Mouse (Mus musculus) MEL (cell line): Measurements from ENCODE around the gene Lysmd3. TPM values are rescaled to one million over a fixed set of nuclear protein-coding genes. Genes with fewer than 3 reads are reported as not detected.

Experiments
- DNase-seq: peaks from one replicate; pipeline ENCODE4 v3.0.0; 2011; ENCODE audit warnings: low read depth, low spot score
- H3K27ac ChIP-seq: 2 replicates; pipeline ENCODE4 v1.5.1; 2012; ENCODE audit warnings: low read depth, mild to moderate bottlenecking, control low read depth, low read length, moderate library complexity; ENCODE audit not compliant: control insufficient read depth
- H3K27me3 ChIP-seq, 2 experiments: fragments of 150-350 bp in 1 of 2; sonication (generic) in 1 of 2; 2 replicates each; pipeline ENCODE4 v1.6.1; 2012; ENCODE audit warnings: low read length in 2 of 2, mild to moderate bottlenecking in 2 of 2, improper control_type of control experiment in 1 of 2, moderate library complexity in 1 of 2; ENCODE audit not compliant: insufficient read depth in 2 of 2, control insufficient read depth in 1 of 2
- H3K36me3 ChIP-seq, 2 experiments: 2 replicates each; pipeline ENCODE4 v1.6.1; 2012 to 2014; ENCODE audit warnings: low read length in 2 of 2, improper control_type of control experiment in 1 of 2, inconsistent platforms in 1 of 2, mild to moderate bottlenecking in 1 of 2; ENCODE audit not compliant: insufficient read depth in 2 of 2, control insufficient read depth in 1 of 2
- H3K4me1 ChIP-seq, 2 experiments: fragments of 150-350 bp in 1 of 2; sonication (generic) in 1 of 2; 2 replicates each; pipeline ENCODE4 v1.6.1; 2012; ENCODE audit warnings: low read length in 2 of 2, improper control_type of control experiment in 1 of 2, mild to moderate bottlenecking in 1 of 2; ENCODE audit not compliant: insufficient read depth in 2 of 2, control insufficient read depth in 1 of 2
- H3K4me3 ChIP-seq, 2 experiments: fragments of 150-350 bp in 1 of 2; sonication (generic) in 1 of 2; 2 replicates each; pipeline ENCODE4 v1.5.1; 2012; ENCODE audit warnings: low read depth in 2 of 2, low read length in 2 of 2, mild to moderate bottlenecking in 2 of 2, moderate library complexity in 2 of 2, control low read depth in 1 of 2, improper control_type of control experiment in 1 of 2; ENCODE audit not compliant: control insufficient read depth in 1 of 2, insufficient read depth in 1 of 2
- H3K79me2 ChIP-seq: 2 replicates; pipeline ENCODE4 v1.6.1; 2012; ENCODE audit warnings: mild to moderate bottlenecking, low read length, moderate library complexity; ENCODE audit not compliant: control insufficient read depth, poor library complexity, insufficient read depth
- H3K9ac ChIP-seq: 2 replicates; pipeline ENCODE4 v1.6.1; 2012; ENCODE audit warnings: low read depth, mild to moderate bottlenecking, control low read depth, low read length, moderate library complexity; ENCODE audit not compliant: control insufficient read depth, poor library complexity, severe bottlenecking
- H3K9me3 ChIP-seq: fragments of 150-350 bp; sonication (generic); replicated peaks from 2 replicates; pipeline ENCODE4 v1.6.1; 2012; ENCODE audit warnings: mild to moderate bottlenecking, low read length, improper control_type of control experiment, moderate library complexity; ENCODE audit not compliant: insufficient read depth
- BHLHE40 ChIP-seq: IDR thresholded peaks from 2 replicates; pipeline ENCODE4 v1.6.1; 2012; ENCODE audit warnings: low read depth, mild to moderate bottlenecking, inconsistent platforms, low read length, improper control_type of control experiment, borderline replicate concordance
- CHD1 ChIP-seq: IDR thresholded peaks from 2 replicates; pipeline ENCODE4 v1.6.1; 2012; ENCODE audit warnings: low read depth, mild to moderate bottlenecking, inconsistent platforms, low read length, improper control_type of control experiment
- CHD2 ChIP-seq: IDR thresholded peaks from 2 replicates; pipeline ENCODE4 v1.6.1; 2011; ENCODE audit warnings: low read length, improper control_type of control experiment
- CTCF ChIP-seq, 3 experiments: IDR thresholded peaks in 2 of 3; conservative IDR thresholded peaks in 1 of 3; 2 replicates each; pipeline ENCODE4 v1.5.1; 2011 to 2012; ENCODE audit warnings: low read length in 3 of 3, low read depth in 2 of 3, mild to moderate bottlenecking in 2 of 3, improper control_type of control experiment in 1 of 3, inconsistent platforms in 1 of 3, mixed read lengths in 1 of 3, moderate library complexity in 1 of 3; ENCODE audit not compliant: control insufficient read depth in 1 of 3, insufficient read depth in 1 of 3, poor library complexity in 1 of 3, severe bottlenecking in 1 of 3
- EP300 ChIP-seq, 2 experiments: IDR thresholded peaks; 2 replicates each; pipeline ENCODE4 v1.6.1; 2011; ENCODE audit warnings: improper control_type of control experiment in 2 of 2, low read length in 2 of 2, low read depth in 1 of 2, mild to moderate bottlenecking in 1 of 2
- ETS1 ChIP-seq: IDR thresholded peaks from 2 replicates; pipeline ENCODE4 v1.6.1; 2012; ENCODE audit warnings: low read depth, mild to moderate bottlenecking, inconsistent platforms, low read length, improper control_type of control experiment, moderate library complexity
- GABPA ChIP-seq: IDR thresholded peaks from 2 replicates; pipeline ENCODE4 v1.6.1; 2012; ENCODE audit warnings: low read depth, mild to moderate bottlenecking, inconsistent platforms, low read length, improper control_type of control experiment, moderate library complexity
- HCFC1 ChIP-seq: IDR thresholded peaks from 2 replicates; pipeline ENCODE4 v1.6.1; 2012; ENCODE audit warnings: low read depth, mild to moderate bottlenecking, inconsistent platforms, low read length, improper control_type of control experiment, moderate library complexity
- JUND ChIP-seq: IDR thresholded peaks from 2 replicates; pipeline ENCODE4 v1.6.1; 2011; ENCODE audit warnings: low read depth, mild to moderate bottlenecking, improper control_type of control experiment, low read length
- MAX ChIP-seq: IDR thresholded peaks from 2 replicates; pipeline ENCODE4 v1.6.1; 2011; ENCODE audit warnings: low read length, improper control_type of control experiment
- MXI1 ChIP-seq: IDR thresholded peaks from 2 replicates; pipeline ENCODE4 v1.6.1; 2011; ENCODE audit warnings: mild to moderate bottlenecking, low read depth, low read length, improper control_type of control experiment
- MYB ChIP-seq: IDR thresholded peaks from 2 replicates; pipeline ENCODE4 v1.6.1; 2011; ENCODE audit warnings: mild to moderate bottlenecking, low read depth, low read length, improper control_type of control experiment
- MYC ChIP-seq: IDR thresholded peaks from 2 replicates; pipeline ENCODE4 v1.6.1; 2011; ENCODE audit warnings: low read depth, mild to moderate bottlenecking, low read length, improper control_type of control experiment, moderate library complexity
- POLR2A ChIP-seq, 2 experiments: IDR thresholded peaks; 2 replicates each; pipeline ENCODE4 v1.6.1; 2011 to 2012; ENCODE audit warnings: low read length in 2 of 2, mild to moderate bottlenecking in 2 of 2, control low read depth in 1 of 2, improper control_type of control experiment in 1 of 2, low read depth in 1 of 2, moderate library complexity in 1 of 2; ENCODE audit not compliant: control insufficient read depth in 1 of 2, insufficient read depth in 1 of 2, poor library complexity in 1 of 2
- POLR2AphosphoS5 ChIP-seq: IDR thresholded peaks from 2 replicates; pipeline ENCODE4 v1.6.1; 2012; ENCODE audit warnings: low read depth, borderline replicate concordance, mild to moderate bottlenecking, inconsistent platforms, low read length, moderate library complexity, mixed read lengths
- RCOR1 ChIP-seq: IDR thresholded peaks from 2 replicates; pipeline ENCODE4 v1.6.1; 2012; ENCODE audit warnings: low read depth, mild to moderate bottlenecking, inconsistent platforms, low read length, improper control_type of control experiment
- SIN3A ChIP-seq: IDR thresholded peaks from 2 replicates; pipeline ENCODE4 v1.6.1; 2012; ENCODE audit warnings: low read length, improper control_type of control experiment, inconsistent platforms
- TAL1 ChIP-seq: IDR thresholded peaks from 2 replicates; pipeline ENCODE4 v1.6.1; 2012; ENCODE audit warnings: mild to moderate bottlenecking, inconsistent platforms, low read length, moderate library complexity, mixed read lengths
- USF1 ChIP-seq: IDR thresholded peaks from 2 replicates; pipeline ENCODE4 v1.6.1; 2014; ENCODE audit warnings: low read depth, mild to moderate bottlenecking, inconsistent platforms, low read length, improper control_type of control experiment, moderate library complexity
- ZMIZ1 ChIP-seq: IDR thresholded peaks from 2 replicates; pipeline ENCODE4 v1.6.1; 2012; ENCODE audit warnings: low read depth, mild to moderate bottlenecking, inconsistent platforms, low read length, improper control_type of control experiment, moderate library complexity
- polyA plus RNA-seq, 2 experiments: library from polyadenylated mRNA; stranded (reverse) in 1 of 2; unstranded in 1 of 2; fragments of >175 nt in 1 of 2; fragments of >200 nt in 1 of 2; gene quantifications; 2 replicates each; pipeline versions ENCODE4 v1.2.1 to v1.2.4; 2012; ENCODE audit warnings: low replicate concordance in 2 of 2, low read depth in 1 of 2; ENCODE audit not compliant: insufficient read length in 2 of 2, insufficient read depth in 1 of 2, missing spikeins in 1 of 2
- total RNA-seq: library from RNA; depleted of rRNA; stranded (reverse); fragments of 300-350 nt; gene quantifications from 2 replicates; pipeline ENCODE4 v1.2.3, GENCODE M21; 2012

Lysmd3 gene
- total and polyA plus RNA-seq, 3 experiments = 7.1 to 12.2 TPM; not detected in 1

DNA sequence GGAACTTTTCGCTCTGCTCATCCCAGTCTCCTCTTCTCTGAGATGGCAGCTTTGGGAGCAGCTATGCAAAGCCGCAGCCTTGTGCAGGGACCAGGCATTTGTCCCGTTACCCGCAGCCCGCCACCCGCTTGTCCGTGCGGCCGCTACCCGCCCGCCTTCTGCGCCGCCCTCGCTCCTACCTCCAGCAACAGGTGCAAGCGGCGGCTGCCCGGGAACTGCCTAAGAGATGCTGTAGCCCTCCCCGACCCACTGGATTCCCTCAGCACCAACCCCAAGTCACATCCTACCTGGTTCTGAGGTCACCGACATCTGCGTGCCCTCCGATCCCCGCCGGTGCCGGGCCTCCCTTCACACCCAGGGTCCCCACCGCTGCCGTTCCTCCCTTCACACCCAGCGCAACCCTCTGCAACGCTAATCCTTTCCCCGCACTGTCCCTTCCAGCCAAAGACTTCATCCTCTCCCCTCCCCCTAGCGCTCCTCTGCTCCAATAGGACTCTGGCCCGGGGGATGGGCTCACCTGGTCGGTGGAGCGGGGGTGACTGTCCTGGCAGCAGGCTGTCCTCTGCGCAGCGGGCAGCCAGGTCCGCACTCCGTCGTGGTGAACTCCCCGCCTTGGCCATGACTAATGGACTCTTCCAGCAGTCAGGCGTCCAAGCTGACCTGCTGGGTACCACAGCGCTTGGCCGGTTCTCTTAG lies 24.6 kb upstream of the Lysmd3 start, which contains the start of gene Adgrv1:
Gene Adgrv1, minus strand, starts transcription at position 435 of the 696 bp plus-strand sequence.
- Histone ChIP-seq H3K4me3 (peak within 1 kb of the TSS; percentile 80 to 94), H3K9me3 (no peaks in the 10 kb centered on the region), H3K79me2 (peaks cover 3% of the 10 kb centered on the region), H3K4me1 (peaks cover 4 to 5% of the 10 kb centered on the region in 2 experiments; a peak in 3 of 4 replicates), H3K27ac (peak within 1 kb of the TSS; percentile 65), H3K27me3 (no peaks in the 10 kb centered on the region), H3K9ac (peak within 1 kb of the TSS; percentile 73), H3K36me3 (peaks cover 0 to 6% of the 10 kb centered on the region in 2 experiments; a peak in 1 of 4 replicates)
- peak; percentile 70 for DNase-seq
- peak in 1 of 2 experiments; percentile 25; a peak in 1 of 4 replicates for TF ChIP-seq POLR2A (IDR thresholded peaks at IDR 0.05; ENCODE audit: control insufficient read depth in 1 of 2, insufficient read depth in 1 of 2, low read depth in 1 of 2, low read length in 2 of 2, poor library complexity in 1 of 2)
- TF ChIP-seq EP300 (IDR thresholded peaks at IDR 0.05; ENCODE audit: low read depth in 1 of 2, low read length in 2 of 2) = no peak

DNA sequence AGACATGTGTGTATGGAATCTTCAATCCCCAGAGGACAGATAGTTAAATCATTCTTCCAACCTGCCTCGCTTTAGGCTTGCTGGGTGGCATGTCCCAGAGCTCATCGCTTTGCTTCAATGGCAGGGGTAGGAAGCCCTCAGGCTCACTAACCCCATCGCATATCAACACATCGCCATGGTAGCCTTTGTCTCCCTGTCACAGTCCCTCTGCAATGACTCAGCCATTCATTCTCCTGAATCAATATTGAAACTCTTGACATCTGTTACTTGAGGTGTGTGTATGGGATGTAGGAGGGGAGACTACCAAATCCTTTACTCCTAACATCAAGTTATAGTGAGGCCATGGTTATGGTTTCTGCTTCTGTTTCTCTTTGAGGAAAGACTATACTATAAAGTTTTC lies 17.8 kb upstream of the Lysmd3 start:
- H3K9ac ChIP-seq = no peak overlapping the region
- TF ChIP-seq ETS1 = no peak
- no peak for TF ChIP-seq RCOR1
- TF ChIP-seq USF1 = no peak
- no peak for TF ChIP-seq CTCF (IDR thresholded peaks at IDR 0.05 in 2 of 3, conservative IDR thresholded peaks at IDR 0.05 in 1 of 3; ENCODE audit: control insufficient read depth in 1 of 3, insufficient read depth in 1 of 3, low read depth in 2 of 3, low read length in 3 of 3, poor library complexity in 1 of 3, severe bottlenecking in 1 of 3)
- TF ChIP-seq BHLHE40 = no peak
- no peak for TF ChIP-seq MXI1
- no peak for TF ChIP-seq CHD2
- no peak for TF ChIP-seq HCFC1
- TF ChIP-seq TAL1 = no peak
- no peak for TF ChIP-seq MAX
- TF ChIP-seq POLR2A (IDR thresholded peaks at IDR 0.05; ENCODE audit: control insufficient read depth in 1 of 2, insufficient read depth in 1 of 2, low read depth in 1 of 2, low read length in 2 of 2, poor library complexity in 1 of 2) = no peak
- TF ChIP-seq JUND = no peak
- no peak for TF ChIP-seq CHD1
- no peak for TF ChIP-seq ZMIZ1
- TF ChIP-seq SIN3A = no peak
- no peak for TF ChIP-seq MYC
- TF ChIP-seq MYB = no peak
- no peak for TF ChIP-seq POLR2AphosphoS5
- no peak for TF ChIP-seq GABPA
- TF ChIP-seq, all 39 proteins: peak for 0

More for the DNA sequence above, 17.8 kb upstream of the Lysmd3 start:
- Histone ChIP-seq H3K9me3 (no peaks in the 10 kb centered on the region), H3K79me2 (no peaks in the 10 kb centered on the region), H3K4me3 (no peak overlapping the region), H3K4me1 (peaks cover 0 to 17% of the 10 kb centered on the region in 2 experiments; a peak in 3 of 4 replicates), H3K27ac (no peak overlapping the region), H3K27me3 (no peaks in the 10 kb centered on the region), H3K36me3 (peaks cover 0 to 9% of the 10 kb centered on the region in 2 experiments; a peak in 2 of 4 replicates)
- no peak for DNase-seq
